Mouse (Mus musculus): Measurements from ENCODE around the gene Gm17364.
A peak's percentile ranks its signal among the peaks of the same experiment; 100 is the strongest.
"Not testable (repeated sequence)": the region's sequence is repeated elsewhere in the genome, so short reads cannot be mapped to it uniquely, and the experiment has no call there.

Gm17364 gene

GRCm38 (mm10) chr13:41273927-41274650, at the start of gene Gm17364:
Gm17364 (minus strand) TSS chr13:41273977.
- DNase-seq (ENCODE audit: low spot score) = peak; percentile 40

- DNase-seq (ENCODE audit: low spot score) = no peak
Measured at GRCm38 (mm10) chr13:41321433-41321832, 47.7 kb upstream of the Gm17364 start.

GRCm38 (mm10) chr13:41320749-41321148, 47.0 kb upstream of the Gm17364 start:
- no peak for DNase-seq (ENCODE audit: low spot score)

GRCm38 (mm10) chr13:41302716-41303115, 28.9 kb upstream of the Gm17364 start:
- peak; percentile 48 for DNase-seq (ENCODE audit: low spot score)

GRCm38 (mm10) chr13:41300037-41300436, 26.3 kb upstream of the Gm17364 start:
- no peak for DNase-seq (ENCODE audit: low spot score)

- DNase-seq (ENCODE audit: low spot score) = no peak
Measured at GRCm38 (mm10) chr13:41298996-41299395, 25.2 kb upstream of the Gm17364 start.

- DNase-seq (ENCODE audit: low spot score) = no peak
Measured at GRCm38 (mm10) chr13:41298533-41298932, 24.8 kb upstream of the Gm17364 start.

- no peak for DNase-seq (ENCODE audit: low spot score)
Measured at GRCm38 (mm10) chr13:41296396-41296795, 22.6 kb upstream of the Gm17364 start.

- no peak for DNase-seq (ENCODE audit: low spot score)
Measured at GRCm38 (mm10) chr13:41295886-41296285, 22.1 kb upstream of the Gm17364 start.

GRCm38 (mm10) chr13:41293595-41293994, 19.8 kb upstream of the Gm17364 start:
- DNase-seq (ENCODE audit: low spot score) = no peak

- no peak for DNase-seq (ENCODE audit: low spot score)
Measured at GRCm38 (mm10) chr13:41291466-41291974, 17.7 kb upstream of the Gm17364 start.

GRCm38 (mm10) chr13:41286285-41286684, 12.5 kb upstream of the Gm17364 start:
- DNase-seq (ENCODE audit: low spot score) = no peak

GRCm38 (mm10) chr13:41285448-41285847, 11.7 kb upstream of the Gm17364 start:
- no peak for DNase-seq (ENCODE audit: low spot score)

GRCm38 (mm10) chr13:41283256-41283655, 9.5 kb upstream of the Gm17364 start:
- DNase-seq (ENCODE audit: low spot score) = no peak

- DNase-seq (ENCODE audit: low spot score) = peak; percentile 54
Measured at GRCm38 (mm10) chr13:41280696-41281095, 6.9 kb upstream of the Gm17364 start.

GRCm38 (mm10) chr13:41267827-41268408, 5.9 kb downstream of the Gm17364 start:
- DNase-seq (ENCODE audit: low spot score) = no peak

- no peak for DNase-seq (ENCODE audit: low spot score)
Measured at GRCm38 (mm10) chr13:41263304-41264006, 10.3 kb downstream of the Gm17364 start.

- not testable (repeated sequence) for DNase-seq (ENCODE audit: low spot score)
Measured at GRCm38 (mm10) chr13:41261617-41262016, 12.2 kb downstream of the Gm17364 start.

- no peak for DNase-seq (ENCODE audit: low spot score)
Measured at GRCm38 (mm10) chr13:41257851-41258250, 15.9 kb downstream of the Gm17364 start.

GRCm38 (mm10) chr13:41256962-41257361, 16.8 kb downstream of the Gm17364 start:
- DNase-seq (ENCODE audit: low spot score) = no peak

- no peak for DNase-seq (ENCODE audit: low spot score)
Measured at GRCm38 (mm10) chr13:41256126-41256525, 17.7 kb downstream of the Gm17364 start.

GRCm38 (mm10) chr13:41252736-41253135, 21.0 kb downstream of the Gm17364 start:
- DNase-seq (ENCODE audit: low spot score) = no peak

GRCm38 (mm10) chr13:41252141-41252540, 21.6 kb downstream of the Gm17364 start:
- DNase-seq (ENCODE audit: low spot score) = no peak

Measured in yolk sac, embryonic 10.5 days (tissue).